Mouse (Mus musculus): ENCODE measurements around the gene Mfap4. TPM values are rescaled to one million over a fixed set of nuclear protein-coding genes. Genes with fewer than 3 reads are reported as not detected.
A peak's percentile ranks its signal among the peaks of the same experiment; 100 is the strongest.

Mfap4 gene
- total RNA-seq, 4 experiments from 2014 or later, result 5.1 to 7.5 (median 5.6) TPM

DNA sequence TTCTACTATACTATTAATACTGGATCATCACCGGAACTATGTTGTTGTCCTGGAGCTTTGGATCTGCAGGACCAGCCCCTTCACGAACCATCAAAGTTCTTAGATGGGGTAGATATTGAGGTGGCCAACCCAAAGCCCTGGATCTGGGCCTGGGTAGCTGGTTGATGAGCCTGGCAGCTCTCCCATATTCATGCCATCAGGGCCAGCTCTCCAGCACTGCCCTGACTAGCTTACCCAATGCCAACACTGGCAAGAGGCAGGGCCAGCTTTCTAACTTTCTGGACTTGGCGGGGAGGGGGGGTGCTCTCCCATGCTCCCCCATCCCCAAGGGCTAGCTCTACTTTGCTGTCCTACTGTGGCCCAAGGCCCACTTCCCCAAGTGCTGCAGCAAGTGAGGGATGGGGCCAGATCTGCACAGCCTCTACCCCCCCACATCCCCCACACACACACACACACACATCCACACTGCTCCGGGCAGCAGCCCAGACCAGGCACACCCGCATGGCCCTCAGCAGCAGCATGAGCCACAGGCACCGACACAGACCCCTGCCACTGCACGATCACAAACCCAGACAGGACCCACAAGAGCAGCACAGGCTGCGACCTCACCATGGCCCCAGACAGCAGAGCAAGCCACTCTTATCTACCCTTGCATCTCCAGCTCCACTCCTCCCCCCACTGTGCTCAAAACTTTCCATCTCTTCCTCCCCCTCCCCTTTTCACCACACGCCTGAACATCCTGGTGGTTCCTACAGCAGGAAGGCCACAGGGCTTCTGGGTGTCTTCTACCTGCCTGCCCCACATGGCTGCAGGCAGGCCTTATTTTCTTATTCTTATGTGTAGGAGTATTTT, 3.8 kb upstream of the Mfap4 start:
- DNase-seq (ENCODE audit: low spot score in 2 of 2), result no peak

DNA sequence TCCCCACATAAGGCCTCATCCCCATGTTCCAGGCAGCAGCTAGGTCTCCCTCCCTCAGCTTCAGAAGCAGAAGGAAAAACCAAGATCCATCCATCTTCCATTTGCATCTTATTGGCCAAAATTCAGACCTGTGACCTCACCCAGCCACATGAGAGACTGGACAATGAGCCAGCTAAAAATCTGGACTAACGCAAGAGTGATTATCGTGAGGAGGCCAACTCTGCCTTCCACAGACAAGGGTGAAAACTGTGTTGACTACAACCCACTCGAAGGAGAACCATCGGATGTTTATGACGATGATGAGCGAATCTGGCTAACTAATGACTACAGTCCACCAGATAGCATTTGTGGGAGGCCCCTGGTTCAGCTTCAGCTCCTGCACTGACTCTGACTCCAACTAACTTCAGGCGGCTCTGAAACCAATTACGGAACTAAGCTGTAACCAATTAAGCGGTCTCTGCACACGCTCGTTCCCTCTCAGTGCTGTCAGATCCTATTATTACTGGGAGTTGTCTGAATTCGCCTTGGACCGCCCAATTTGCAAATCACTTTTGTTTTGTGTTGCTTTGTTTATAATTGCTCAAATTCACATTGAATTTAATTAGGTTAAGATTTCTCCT, 1.9 kb upstream of the Mfap4 start:
- no peak for DNase-seq (ENCODE audit: low spot score in 2 of 2)

- DNase-seq (ENCODE audit: low spot score in 2 of 2), result no peak
Measured at GRCm38 (mm10) chr11:61484256-61484612, 997 bp upstream of the Mfap4 start.

GRCm38 (mm10) chr11:61485541-61486457, 568 bp downstream of the Mfap4 start:
- DNase-seq (ENCODE audit: low spot score in 2 of 2), result no peak

DNA sequence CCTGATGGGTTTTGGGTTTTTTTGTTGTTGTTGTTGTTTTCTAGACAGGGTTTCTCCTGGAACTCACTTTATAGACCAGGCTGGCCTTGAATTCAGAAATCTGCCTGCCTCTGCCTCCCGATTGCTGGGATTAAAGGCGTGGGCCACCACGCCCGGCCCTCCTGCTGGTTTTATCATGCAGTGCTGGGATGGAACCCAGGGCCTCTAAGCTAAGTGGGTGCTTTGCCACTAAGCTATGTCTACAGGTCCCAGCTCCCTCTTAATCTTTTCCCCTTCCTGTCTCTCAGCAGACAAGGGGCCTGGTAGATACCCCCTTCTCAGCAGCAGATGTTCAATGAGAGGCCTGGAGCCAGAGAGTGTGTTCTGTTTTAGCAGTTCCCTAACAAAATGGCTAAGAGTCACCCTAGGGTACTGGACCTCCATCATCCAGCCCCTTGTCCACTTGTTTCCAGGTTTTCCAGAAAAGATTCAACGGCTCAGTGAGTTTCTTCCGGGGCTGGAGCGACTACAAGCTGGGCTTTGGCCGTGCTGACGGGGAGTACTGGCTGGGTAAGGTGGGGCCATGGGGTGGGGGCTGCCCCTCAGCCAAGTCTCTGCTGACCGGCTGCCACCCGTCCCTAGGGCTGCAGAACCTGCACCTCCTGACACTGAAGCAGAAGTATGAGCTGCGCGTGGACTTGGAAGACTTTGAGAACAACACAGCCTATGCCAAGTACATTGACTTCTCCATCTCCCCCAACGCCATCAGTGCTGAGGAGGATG, 1.4 kb downstream of the Mfap4 start:
- no peak for DNase-seq (ENCODE audit: low spot score in 2 of 2)

- DNase-seq (ENCODE audit: low spot score in 2 of 2), result no peak
Measured at GRCm38 (mm10) chr11:61487401-61487800, 2.2 kb downstream of the Mfap4 start.

DNA sequence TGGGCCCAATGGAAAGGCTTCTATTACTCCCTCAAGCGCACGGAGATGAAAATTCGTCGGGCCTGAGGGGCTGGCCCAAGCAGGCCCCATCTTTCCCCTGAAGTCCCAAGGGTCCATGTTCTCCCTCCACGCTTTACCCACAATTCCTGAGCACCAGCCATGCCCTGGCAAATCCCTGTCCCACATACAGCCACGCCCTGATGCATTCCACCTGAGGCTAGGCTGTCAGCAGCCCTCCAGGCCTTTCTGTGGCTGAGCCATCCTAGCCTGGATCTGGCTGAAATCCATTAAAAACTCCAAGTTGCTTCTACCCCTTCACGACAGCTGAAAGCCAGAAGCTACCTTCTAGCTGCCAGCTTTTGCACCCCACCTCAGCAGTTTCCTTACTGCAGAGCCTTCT, 2.7 kb downstream of the Mfap4 start:
- no peak for DNase-seq (ENCODE audit: low spot score in 2 of 2)

DNA sequence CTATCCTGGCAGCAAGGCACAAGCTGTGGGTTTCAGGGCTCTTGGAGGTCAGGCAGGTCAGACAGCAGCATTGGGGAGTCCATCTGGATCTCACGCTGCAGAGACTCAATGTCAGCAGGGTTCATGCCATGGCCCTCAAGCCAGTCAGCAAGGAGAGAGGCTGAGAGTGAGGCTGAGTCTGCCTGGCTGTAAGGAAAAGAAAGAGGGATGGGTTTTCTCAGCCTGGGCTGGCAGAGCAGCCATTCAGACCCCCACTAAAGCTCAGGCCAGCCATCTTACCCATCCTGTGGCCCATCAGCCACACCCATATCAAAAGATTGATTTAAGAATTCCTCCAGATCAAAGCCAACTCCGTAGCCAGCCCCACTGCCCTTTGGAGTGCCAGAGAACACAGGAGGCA, 3.9 kb downstream of the Mfap4 start:
- DNase-seq (ENCODE audit: low spot score in 2 of 2), result no peak

DNA sequence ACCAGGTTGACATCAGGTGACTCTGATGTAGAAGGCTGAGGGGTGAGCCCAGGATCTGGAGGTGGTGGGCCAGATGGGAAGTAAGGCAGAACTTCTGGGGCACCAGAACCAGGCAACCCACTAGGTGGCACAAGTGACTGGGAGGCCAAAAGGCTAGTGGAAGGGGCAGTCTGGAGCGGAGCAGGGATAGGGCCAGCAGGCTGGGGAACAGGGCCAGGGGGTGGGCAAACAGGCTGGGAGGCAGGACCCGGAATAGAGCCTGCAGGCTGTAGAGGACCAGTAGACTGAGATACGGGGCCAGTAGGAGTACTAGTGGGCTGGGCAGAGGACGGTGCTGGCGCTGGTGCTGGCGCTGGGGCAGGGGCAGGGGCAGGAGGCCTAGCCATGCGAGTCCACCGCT, 4.6 kb downstream of the Mfap4 start:
- DNase-seq (ENCODE audit: low spot score in 2 of 2), result no peak

GRCm38 (mm10) chr11:61490944-61491520, 5.8 kb downstream of the Mfap4 start:
- no peak for DNase-seq (ENCODE audit: low spot score in 2 of 2)

DNA sequence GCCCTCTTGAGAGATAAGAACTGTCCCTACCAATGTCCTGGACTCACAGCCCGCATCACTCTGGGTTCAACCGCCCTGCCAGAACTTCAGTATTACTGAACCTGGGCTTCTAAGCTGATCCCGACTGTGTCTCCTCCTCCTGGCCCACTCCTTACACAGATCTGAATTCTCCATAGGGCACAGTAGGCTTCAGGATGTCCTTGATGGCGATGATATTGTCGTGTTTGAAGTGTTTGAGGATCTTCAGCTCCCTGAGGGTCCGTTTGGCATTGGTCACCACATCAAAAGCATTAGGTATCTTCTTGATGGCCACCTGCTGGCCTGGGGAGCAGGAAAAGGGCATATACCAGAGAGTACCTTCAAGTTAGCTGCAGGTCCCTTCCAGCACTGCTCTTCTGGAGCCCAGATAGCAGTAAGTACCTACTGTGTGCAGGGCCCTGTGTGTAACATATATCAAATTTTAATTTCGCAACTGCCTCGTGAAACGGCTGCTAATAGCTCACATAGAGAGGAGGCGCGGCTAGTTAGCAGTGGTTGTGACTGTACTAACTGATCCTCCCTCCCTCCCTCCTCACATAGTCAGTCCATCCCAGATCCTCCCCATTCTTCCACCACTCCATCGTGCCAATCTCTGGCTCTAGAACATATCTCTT, 7.6 kb downstream of the Mfap4 start:
- no peak for DNase-seq (ENCODE audit: low spot score in 2 of 2)

DNA sequence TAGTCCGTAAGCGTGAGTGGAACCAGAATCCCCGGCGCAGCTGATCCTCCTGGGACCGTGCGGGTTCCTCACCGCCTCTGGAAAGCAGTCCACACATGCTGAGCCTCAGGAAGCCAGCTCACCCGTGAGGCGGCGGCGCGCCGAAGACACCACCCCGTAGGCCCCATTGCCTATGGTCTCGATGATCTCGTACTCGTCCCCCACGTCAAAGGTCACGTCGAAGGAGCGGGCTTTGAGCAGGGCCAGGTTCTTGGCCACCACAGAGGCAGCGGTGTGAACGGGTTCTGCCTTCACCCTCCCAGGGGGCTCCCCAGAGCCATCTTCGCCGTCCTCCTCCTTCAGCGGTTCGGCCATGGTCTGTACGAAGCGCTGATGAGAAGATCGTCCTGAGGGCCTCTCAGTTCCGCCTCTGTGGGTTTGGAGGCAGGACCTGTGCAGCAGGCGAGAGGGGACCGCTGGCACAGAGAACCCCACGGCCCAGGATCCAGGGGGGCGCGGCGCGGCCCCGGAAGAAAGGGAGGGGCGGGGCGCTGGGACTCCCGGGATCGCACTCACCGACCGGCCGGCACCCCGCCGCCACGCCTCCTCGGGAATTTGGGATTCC, 8.4 kb downstream of the Mfap4 start:
- no peak for DNase-seq (ENCODE audit: low spot score in 2 of 2)

DNA sequence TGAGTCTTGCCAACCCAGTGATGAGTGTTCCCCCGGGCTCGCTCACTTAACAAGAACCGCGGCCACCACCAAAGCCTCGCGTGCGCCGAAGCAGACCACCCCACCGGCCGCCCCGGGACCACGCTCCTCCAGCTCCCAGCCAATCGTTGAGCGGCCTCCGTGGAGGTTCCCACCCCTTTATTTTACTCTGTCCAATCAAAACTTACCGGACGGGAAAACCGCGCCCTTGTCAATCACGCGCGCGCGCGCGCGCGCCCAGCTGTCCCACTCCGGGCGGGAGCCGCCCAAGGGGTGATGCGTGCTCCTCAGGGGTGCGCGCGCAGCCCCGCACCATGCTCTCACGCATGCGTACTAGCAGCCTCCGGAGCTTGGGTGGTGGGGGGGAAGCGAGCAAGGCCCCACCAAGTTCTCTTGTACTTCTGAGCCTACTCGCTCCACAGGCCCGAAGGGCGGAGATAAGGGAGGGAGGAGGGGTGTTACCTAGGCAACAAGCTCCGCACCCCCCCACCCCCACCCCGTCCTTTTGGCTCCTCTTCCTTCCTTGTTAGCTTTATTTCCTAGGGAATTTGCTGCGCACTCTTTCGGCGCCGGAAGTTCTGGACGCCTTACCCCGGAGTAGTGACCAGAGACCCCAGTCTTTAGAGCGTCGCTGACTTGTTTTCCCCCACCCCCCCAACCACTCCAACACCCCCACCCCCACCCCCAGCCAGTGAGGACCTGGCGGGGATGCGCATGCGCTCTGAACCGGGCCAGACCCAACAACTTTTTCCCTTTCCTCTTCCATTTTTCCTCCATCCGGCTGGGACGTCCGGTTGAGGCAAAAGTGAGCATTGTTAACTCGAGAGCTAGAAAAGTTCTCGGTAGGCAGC, 9.1 kb downstream of the Mfap4 start, which contains the start of gene Mapk7:
Gene Mapk7 (minus strand): TSS at position 278 of the 869 bp plus-strand sequence.
- DNase-seq (ENCODE audit: low spot score in 2 of 2), result peak; percentile 93 to 95

DNA sequence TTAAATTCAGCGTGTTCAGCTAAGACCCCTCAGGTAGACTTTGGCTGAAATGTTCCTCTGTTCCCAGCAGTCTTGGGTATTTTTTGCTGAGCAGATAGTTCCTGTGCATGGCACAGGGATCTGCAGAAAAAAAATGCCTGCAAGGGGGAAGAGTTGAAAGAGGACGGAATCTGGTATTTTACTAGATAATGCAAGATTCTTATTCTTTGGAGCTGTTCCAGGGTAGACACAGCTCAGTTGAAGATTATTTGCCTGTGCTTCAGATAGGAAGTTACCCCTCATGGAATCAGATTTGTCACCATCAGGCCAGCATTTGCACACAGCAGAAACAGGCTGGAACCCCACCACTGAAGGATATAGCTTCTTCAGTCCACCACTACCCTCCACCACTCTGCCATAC, 10.3 kb downstream of the Mfap4 start:
- no peak for DNase-seq (ENCODE audit: low spot score in 2 of 2)

DNA sequence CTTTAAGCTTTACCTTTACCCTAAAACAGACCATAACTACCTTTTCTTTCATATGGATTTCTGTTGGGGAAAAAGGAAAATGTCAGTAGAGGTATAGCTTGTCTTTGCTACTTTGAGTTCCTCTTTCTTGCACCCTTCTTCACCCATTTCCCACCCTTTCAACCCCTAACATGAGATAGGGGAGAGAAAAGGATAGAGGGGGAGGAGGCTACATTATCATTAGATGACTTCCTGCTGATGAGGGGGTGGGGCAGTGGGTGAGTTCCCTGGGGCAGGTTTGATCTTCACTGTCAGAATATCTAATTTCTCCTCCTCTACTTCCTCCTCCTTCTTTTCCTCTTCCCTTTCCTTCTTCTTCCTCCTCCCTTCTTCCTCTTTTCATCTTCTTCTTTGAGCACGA, 12.3 kb downstream of the Mfap4 start:
- DNase-seq (ENCODE audit: low spot score in 2 of 2), result no peak

DNA sequence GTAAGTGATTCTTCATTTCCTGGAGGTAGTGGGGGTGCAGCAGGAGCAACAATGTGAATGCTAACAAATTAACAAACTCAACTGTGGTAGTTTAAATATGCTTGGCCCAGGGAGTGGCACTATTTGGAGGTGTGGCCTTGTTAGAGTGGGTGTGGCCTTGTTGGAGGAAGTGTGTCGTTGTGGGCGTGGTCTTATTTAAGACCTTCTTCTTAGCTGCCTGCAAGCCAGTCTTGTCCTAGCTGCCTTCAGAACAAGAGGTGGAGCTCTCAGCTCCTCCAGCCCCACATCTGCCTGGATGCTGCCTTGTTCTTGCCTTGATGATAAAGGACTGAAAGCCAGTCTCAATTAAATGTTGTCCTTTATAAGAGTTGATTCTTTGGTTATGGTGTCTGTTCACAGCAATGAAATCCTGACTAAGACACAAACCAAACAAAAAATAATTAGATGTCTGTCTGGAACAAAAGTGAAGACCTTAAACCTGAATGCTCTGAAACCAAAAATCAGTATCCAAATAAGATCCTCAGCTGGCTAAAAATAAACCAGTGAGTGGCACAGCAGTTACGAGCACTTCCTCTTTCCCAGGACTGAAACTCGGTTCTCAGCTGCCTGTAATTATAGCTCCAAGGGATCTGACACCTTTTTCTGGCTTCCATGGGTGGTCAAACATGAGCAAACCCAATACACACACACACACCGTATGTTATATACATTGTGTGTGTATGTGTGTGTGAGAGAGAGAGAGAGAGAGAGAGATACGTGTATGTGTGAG, 13.7 kb downstream of the Mfap4 start:
- DNase-seq (ENCODE audit: low spot score in 2 of 2), result no peak

DNA sequence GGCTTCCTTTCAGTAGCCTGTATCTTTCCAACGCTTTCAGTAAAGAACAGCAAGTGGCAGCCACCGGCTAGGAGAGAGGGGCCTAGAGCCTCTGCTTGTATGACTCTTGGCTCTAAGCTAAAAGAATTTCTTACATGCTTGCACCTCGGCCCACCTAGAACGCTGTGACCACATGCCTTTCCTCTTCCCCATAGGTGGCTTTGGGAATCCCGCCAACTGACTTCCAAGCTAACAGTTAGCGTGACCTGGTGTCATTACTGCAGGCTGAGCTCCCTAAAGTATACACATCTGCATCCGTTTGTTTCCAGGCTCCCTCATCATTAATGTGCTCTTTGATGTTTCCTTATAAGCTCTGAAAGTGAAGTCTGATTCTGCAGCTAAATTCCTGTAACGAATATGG, 18.7 kb downstream of the Mfap4 start:
- no peak for DNase-seq (ENCODE audit: low spot score in 2 of 2)

- peak; percentile 96 to 99 for DNase-seq (ENCODE audit: low spot score in 2 of 2)
Measured at GRCm38 (mm10) chr11:61504713-61505257, 19.6 kb downstream of the Mfap4 start, which contains the start of gene B9d1. B9d1 (plus strand) TSS chr11:61505144.

All from layer of hippocampus, adult 8-10 months (tissue).